Mouse (Mus musculus) MEL (cell line): ENCODE results near the gene Ifitm3.

Experiments used
- CTCF ChIP-seq, 3 experiments: IDR thresholded peaks in 2 of 3; conservative IDR thresholded peaks in 1 of 3; 2 replicates each; pipeline ENCODE4 v1.5.1; 2011 to 2012; ENCODE audit warnings: low read length in 3 of 3, low read depth in 2 of 3, mild to moderate bottlenecking in 2 of 3, improper control_type of control experiment in 1 of 3, inconsistent platforms in 1 of 3, mixed read lengths in 1 of 3, moderate library complexity in 1 of 3; ENCODE audit not compliant: control insufficient read depth in 1 of 3, insufficient read depth in 1 of 3, poor library complexity in 1 of 3, severe bottlenecking in 1 of 3
- E2F4 ChIP-seq: IDR thresholded peaks from 2 replicates; pipeline ENCODE4 v1.6.1; 2011; ENCODE audit warnings: low read depth, low read length, improper control_type of control experiment, borderline replicate concordance
- EP300 ChIP-seq, 2 experiments: IDR thresholded peaks; 2 replicates each; pipeline ENCODE4 v1.6.1; 2011; ENCODE audit warnings: improper control_type of control experiment in 2 of 2, low read length in 2 of 2, low read depth in 1 of 2, mild to moderate bottlenecking in 1 of 2
- ETS1 ChIP-seq: IDR thresholded peaks from 2 replicates; pipeline ENCODE4 v1.6.1; 2012; ENCODE audit warnings: low read depth, mild to moderate bottlenecking, inconsistent platforms, low read length, improper control_type of control experiment, moderate library complexity
- GABPA ChIP-seq: IDR thresholded peaks from 2 replicates; pipeline ENCODE4 v1.6.1; 2012; ENCODE audit warnings: low read depth, mild to moderate bottlenecking, inconsistent platforms, low read length, improper control_type of control experiment, moderate library complexity
- KAT2A ChIP-seq: conservative IDR thresholded peaks from 2 replicates; pipeline ENCODE4 v1.6.1; 2012; ENCODE audit warnings: low read depth, low read length, improper control_type of control experiment, inconsistent platforms
- NELFE ChIP-seq: IDR thresholded peaks from 2 replicates; pipeline ENCODE4 v1.6.1; 2011; ENCODE audit warnings: low read depth, low read length, improper control_type of control experiment
- POLR2A ChIP-seq, 2 experiments: IDR thresholded peaks; 2 replicates each; pipeline ENCODE4 v1.6.1; 2011 to 2012; ENCODE audit warnings: low read length in 2 of 2, mild to moderate bottlenecking in 2 of 2, control low read depth in 1 of 2, improper control_type of control experiment in 1 of 2, low read depth in 1 of 2, moderate library complexity in 1 of 2; ENCODE audit not compliant: control insufficient read depth in 1 of 2, insufficient read depth in 1 of 2, poor library complexity in 1 of 2
- SMC3 ChIP-seq: IDR thresholded peaks from 2 replicates; pipeline ENCODE4 v1.6.1; 2011; ENCODE audit warnings: low read depth, low read length, improper control_type of control experiment
- TCF12 ChIP-seq: IDR thresholded peaks from 2 replicates; pipeline ENCODE4 v1.6.1; 2014; ENCODE audit warnings: low read depth, mild to moderate bottlenecking, inconsistent platforms, low read length, improper control_type of control experiment, moderate library complexity
- UBTF ChIP-seq: IDR thresholded peaks from 2 replicates; pipeline ENCODE4 v1.6.1; 2012; ENCODE audit warnings: low read depth, mild to moderate bottlenecking, inconsistent platforms, low read length, improper control_type of control experiment, moderate library complexity, borderline replicate concordance; ENCODE audit not compliant: insufficient read depth
- USF2 ChIP-seq, 2 experiments: IDR thresholded peaks; 2 replicates each; pipeline ENCODE4 v1.6.1; 2011 to 2012; ENCODE audit warnings: improper control_type of control experiment in 2 of 2, low read length in 2 of 2, borderline replicate concordance in 1 of 2, inconsistent platforms in 1 of 2, low read depth in 1 of 2, mild to moderate bottlenecking in 1 of 2; ENCODE audit not compliant: insufficient read depth in 1 of 2
- ZC3H11A ChIP-seq: IDR thresholded peaks from 2 replicates; pipeline ENCODE4 v1.6.1; 2012; ENCODE audit warnings: low read depth, mild to moderate bottlenecking, inconsistent platforms, low read length, improper control_type of control experiment
- ZKSCAN1 ChIP-seq: IDR thresholded peaks from 2 replicates; pipeline ENCODE4 v1.6.1; 2012; ENCODE audit warnings: low read depth, mild to moderate bottlenecking, inconsistent platforms, low read length, improper control_type of control experiment, moderate library complexity

- no peak for TF ChIP-seq CTCF (IDR thresholded peaks at IDR 0.05 in 2 of 3, conservative IDR thresholded peaks at IDR 0.05 in 1 of 3; ENCODE audit: control insufficient read depth in 1 of 3, insufficient read depth in 1 of 3, low read depth in 2 of 3, low read length in 3 of 3, poor library complexity in 1 of 3, severe bottlenecking in 1 of 3)
- no peak for TF ChIP-seq USF2 (IDR thresholded peaks at IDR 0.05; ENCODE audit: borderline replicate concordance in 1 of 2, insufficient read depth in 1 of 2, low read depth in 1 of 2, low read length in 2 of 2)
- no peak for TF ChIP-seq SMC3
- no peak for TF ChIP-seq UBTF
- no peak for TF ChIP-seq NELFE
- TF ChIP-seq ZC3H11A, result no peak
- no peak for TF ChIP-seq POLR2A (IDR thresholded peaks at IDR 0.05; ENCODE audit: control insufficient read depth in 1 of 2, insufficient read depth in 1 of 2, low read depth in 1 of 2, low read length in 2 of 2, poor library complexity in 1 of 2)
- no peak for TF ChIP-seq TCF12
- TF ChIP-seq ETS1, result no peak
- no peak for TF ChIP-seq ZKSCAN1
- TF ChIP-seq KAT2A, result no peak
- no peak for TF ChIP-seq EP300 (IDR thresholded peaks at IDR 0.05; ENCODE audit: low read depth in 1 of 2, low read length in 2 of 2)
- TF ChIP-seq E2F4, result no peak
- TF ChIP-seq GABPA, result no peak
Observed at GRCm38 (mm10) chr7:141052421-141052820, 41.9 kb upstream of the Ifitm3 start.
